Mouse (Mus musculus) cerebellum, adult 18-20 months (tissue): Measurements from ENCODE around the gene Fbxo42.

ENCODE experiments used
- DNase-seq, 2 experiments: peaks; one replicate each; pipeline ENCODE4 v3.0.0; 2021

The Fbxo42 gene

GRCm38 (mm10) chr4:141147112-141148008 lies at the start of gene Fbxo42:
Gene Fbxo42 (plus strand): TSS chr4:141147913.
- peak; percentile 89 to 99 for DNase-seq

- DNase-seq = no peak
Observed at GRCm38 (mm10) chr4:141098935-141099334, 48.8 kb upstream of the Fbxo42 start.

- DNase-seq = no peak
Observed at GRCm38 (mm10) chr4:141099956-141100355, 47.8 kb upstream of the Fbxo42 start.

- DNase-seq = no peak
Observed at GRCm38 (mm10) chr4:141101291-141101690, 46.4 kb upstream of the Fbxo42 start.

GRCm38 (mm10) chr4:141101855-141102254 lies 45.9 kb upstream of the Fbxo42 start:
- no peak for DNase-seq

- DNase-seq = no peak
Observed at GRCm38 (mm10) chr4:141106526-141107183, 41.1 kb upstream of the Fbxo42 start.

GRCm38 (mm10) chr4:141108196-141108732 lies 39.4 kb upstream of the Fbxo42 start:
- DNase-seq = no peak

- no peak for DNase-seq
Observed at GRCm38 (mm10) chr4:141113831-141114230, 33.9 kb upstream of the Fbxo42 start.

GRCm38 (mm10) chr4:141114521-141114981 lies 33.2 kb upstream of the Fbxo42 start:
- peak in 1 of 2 experiments; percentile 32 for DNase-seq

GRCm38 (mm10) chr4:141115398-141115797 lies 32.3 kb upstream of the Fbxo42 start:
- no peak for DNase-seq

- DNase-seq = peak in 1 of 2 experiments; percentile 39
Observed at GRCm38 (mm10) chr4:141118691-141119090, 29.0 kb upstream of the Fbxo42 start.

- peak; percentile 38 to 47 for DNase-seq
Observed at GRCm38 (mm10) chr4:141120700-141121099, 27.0 kb upstream of the Fbxo42 start.

- DNase-seq = no peak
Observed at GRCm38 (mm10) chr4:141122663-141123062, 25.1 kb upstream of the Fbxo42 start.

- no peak for DNase-seq
Observed at GRCm38 (mm10) chr4:141123065-141123464, 24.6 kb upstream of the Fbxo42 start.

- no peak for DNase-seq
Observed at GRCm38 (mm10) chr4:141129190-141129710, 18.5 kb upstream of the Fbxo42 start.

GRCm38 (mm10) chr4:141130704-141131342 lies 16.9 kb upstream of the Fbxo42 start:
- peak; percentile 51 to 62 for DNase-seq

- DNase-seq = peak in 1 of 2 experiments; percentile 32
Observed at GRCm38 (mm10) chr4:141131531-141132061, 16.1 kb upstream of the Fbxo42 start.

- DNase-seq = no peak
Observed at GRCm38 (mm10) chr4:141132191-141132590, 15.5 kb upstream of the Fbxo42 start.

GRCm38 (mm10) chr4:141133227-141133626 lies 14.5 kb upstream of the Fbxo42 start:
- DNase-seq = no peak

- no peak for DNase-seq
Observed at GRCm38 (mm10) chr4:141134031-141134441, 13.7 kb upstream of the Fbxo42 start.

GRCm38 (mm10) chr4:141134751-141135530 lies 12.8 kb upstream of the Fbxo42 start:
- peak; percentile 44 to 49 for DNase-seq

GRCm38 (mm10) chr4:141136126-141136525 lies 11.6 kb upstream of the Fbxo42 start:
- no peak for DNase-seq
